Mouse (Mus musculus) embryonic facial prominence, embryonic 13.5 days (tissue): ENCODE measurements at regions not wholly inside any gene's neighbourhood (a gene's known extent, or its start where the extent isn't known, plus 50 kb on each side); places are given as distances from the start of the nearest gene placed in this dataset.
"Not testable (repeated sequence)": the region's sequence is repeated elsewhere in the genome, so short reads cannot be mapped to it uniquely, and the experiment has no call there.

Source experiments
- ATAC-seq: fragments of 200-750 bp; cut with Nextera tagmentation; 2 replicates; pipeline ENCODE4 v1.8.0; 2017; ENCODE audit warnings: low read depth; ENCODE audit not compliant: insufficient number of reproducible peaks, insufficient read depth, low FRiP score, low TSS enrichment
- H3K27ac ChIP-seq: fragments of 300-500 bp; sonication (generic); 2 replicates; pipeline ENCODE4 v1.5.1; 2015; ENCODE audit warnings: moderate library complexity, mild to moderate bottlenecking, inconsistent platforms
- H3K27me3 ChIP-seq: fragments of 300-500 bp; sonication (generic); 2 replicates; pipeline ENCODE4 v1.6.1; 2015; ENCODE audit warnings: mild to moderate bottlenecking, inconsistent platforms
- H3K36me3 ChIP-seq: fragments of 300-500 bp; sonication (generic); 2 replicates; pipeline ENCODE4 v1.6.1; 2015; ENCODE audit warnings: mild to moderate bottlenecking, inconsistent platforms
- H3K4me1 ChIP-seq: fragments of 300-500 bp; sonication (generic); 2 replicates; pipeline ENCODE4 v1.6.1; 2015; ENCODE audit warnings: inconsistent platforms
- H3K4me2 ChIP-seq: fragments of 300-500 bp; sonication (generic); 2 replicates; pipeline ENCODE4 v1.6.1; 2015; ENCODE audit warnings: moderate library complexity, mild to moderate bottlenecking, inconsistent platforms
- H3K4me3 ChIP-seq: fragments of 300-500 bp; sonication (generic); 2 replicates; pipeline ENCODE4 v1.5.1; 2015; ENCODE audit warnings: mild to moderate bottlenecking, inconsistent platforms
- H3K9ac ChIP-seq: fragments of 300-500 bp; sonication (generic); 2 replicates; pipeline ENCODE4 v1.6.1; 2015; ENCODE audit warnings: mild to moderate bottlenecking, inconsistent platforms
- H3K9me3 ChIP-seq: fragments of 300-500 bp; sonication (generic); 2 replicates; pipeline ENCODE4 v1.6.1; 2016; ENCODE audit warnings: inconsistent platforms
- WGBS: fragments of 180-500 bp; shearing (Covaris S2); methylation state at CpG from one replicate; pipeline ENCODE4 v1.1.7; 2015; ENCODE audit warnings: mixed read lengths; 5-methylcytosine and 5-hydroxymethylcytosine counted together

DNA sequence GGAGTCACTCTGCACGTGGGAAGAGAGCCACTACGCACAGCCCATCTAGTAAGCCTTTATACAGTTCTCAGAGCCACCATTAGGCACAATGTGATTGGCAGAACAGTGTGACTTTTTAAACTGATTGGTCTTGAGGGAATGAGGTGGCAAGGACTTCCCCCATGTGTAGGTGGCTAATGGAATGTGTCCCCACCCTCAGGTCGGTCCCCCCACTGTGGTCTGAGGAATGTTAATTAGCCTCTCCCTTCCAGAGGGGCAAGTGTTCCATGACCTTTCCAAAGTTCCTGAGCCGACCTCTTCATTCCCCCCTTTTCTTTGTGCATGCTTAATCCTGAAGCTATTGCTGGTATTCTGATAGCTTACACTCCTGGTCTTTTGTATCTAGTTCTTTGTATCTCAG, 87.2 kb upstream of the Dars start:
- no peak overlapping the region for H3K4me3 ChIP-seq
- no peaks in the 10 kb centered on the region for H3K9me3 ChIP-seq
- no peak overlapping the region for H3K9ac ChIP-seq
- H3K27ac ChIP-seq, result no peak overlapping the region
- ATAC-seq, result no peak
- no peaks in the 10 kb centered on the region for H3K36me3 ChIP-seq
- H3K4me2 ChIP-seq, result no peak overlapping the region
- whole genome bisulfite sequencing, result 52% methylated on average over 4 of the region's 4 CpGs
- H3K4me1 ChIP-seq, result no peaks in the 10 kb centered on the region
- no peaks in the 10 kb centered on the region for H3K27me3 ChIP-seq

DNA sequence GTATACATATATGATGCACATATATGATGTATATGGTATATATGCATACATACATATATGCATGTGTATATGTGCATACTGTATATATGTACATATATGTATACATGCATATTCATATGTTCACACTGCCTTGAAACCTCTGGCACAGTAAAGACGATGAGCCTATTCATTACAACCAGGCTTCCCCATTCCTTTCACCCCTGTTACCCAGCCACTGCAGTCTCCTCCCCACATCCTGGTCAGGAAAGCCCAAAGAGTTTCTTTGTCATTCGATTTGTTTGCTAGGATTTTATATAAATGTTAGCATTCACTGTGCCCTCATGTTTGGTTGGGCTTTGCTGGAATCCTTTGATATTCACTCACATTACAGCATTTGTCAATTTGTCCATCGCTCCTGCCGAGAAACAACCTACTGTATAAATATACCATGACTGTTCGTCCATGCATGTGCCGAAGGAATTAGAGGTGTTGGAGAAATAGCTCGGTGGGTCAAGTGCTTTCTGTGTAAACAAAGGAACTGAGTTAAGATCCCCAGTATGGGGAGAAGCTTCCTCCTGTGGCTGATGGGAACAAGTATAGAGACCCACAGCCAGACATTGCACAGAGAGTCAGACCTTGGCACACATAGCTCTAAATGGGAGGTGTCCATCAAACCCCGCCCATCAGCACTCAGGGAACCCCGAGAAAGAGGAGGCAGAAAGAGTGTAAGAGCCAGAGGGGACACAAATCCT, 81.0 kb upstream of the Dars start:
- ATAC-seq, result no peak
- Histone ChIP-seq H3K36me3 (no peaks in the 10 kb centered on the region), H3K27ac (no peak overlapping the region), H3K4me2 (no peak overlapping the region), H3K9ac (no peak overlapping the region), H3K4me1 (no peaks in the 10 kb centered on the region), H3K9me3 (no peaks in the 10 kb centered on the region), H3K27me3 (no peaks in the 10 kb centered on the region), H3K4me3 (no peak overlapping the region)
- WGBS, result 62% methylated on average over 9 of the region's 9 CpGs

DNA sequence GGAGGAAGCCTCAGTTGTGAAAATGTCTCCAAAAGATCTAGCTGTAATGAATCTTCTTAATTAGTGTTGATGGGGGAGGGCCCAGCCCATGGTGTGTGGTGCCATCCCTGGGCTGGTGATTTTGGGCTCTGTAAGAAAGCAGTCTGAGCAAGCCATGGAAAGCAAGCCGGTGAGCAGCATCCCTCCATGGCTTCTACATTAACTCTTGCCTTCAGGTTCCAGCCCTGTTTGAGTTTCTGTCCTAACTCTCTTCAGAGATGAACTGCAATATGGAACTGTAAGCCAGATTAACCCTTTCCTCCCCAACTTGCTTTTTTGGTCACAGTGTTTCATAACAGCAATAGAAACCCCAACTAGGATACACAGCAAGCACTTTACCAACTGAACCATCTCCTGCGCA, 75.1 kb upstream of the Dars start:
- 94% methylated on average over 2 of the region's 2 CpGs for WGBS
- H3K4me2 ChIP-seq, result no peak overlapping the region
- H3K36me3 ChIP-seq, result no peaks in the 10 kb centered on the region
- no peaks in the 10 kb centered on the region for H3K4me1 ChIP-seq
- H3K27me3 ChIP-seq, result no peaks in the 10 kb centered on the region
- H3K9ac ChIP-seq, result no peak overlapping the region
- no peak overlapping the region for H3K27ac ChIP-seq
- H3K9me3 ChIP-seq, result no peaks in the 10 kb centered on the region
- ATAC-seq, result no peak
- no peak overlapping the region for H3K4me3 ChIP-seq

DNA sequence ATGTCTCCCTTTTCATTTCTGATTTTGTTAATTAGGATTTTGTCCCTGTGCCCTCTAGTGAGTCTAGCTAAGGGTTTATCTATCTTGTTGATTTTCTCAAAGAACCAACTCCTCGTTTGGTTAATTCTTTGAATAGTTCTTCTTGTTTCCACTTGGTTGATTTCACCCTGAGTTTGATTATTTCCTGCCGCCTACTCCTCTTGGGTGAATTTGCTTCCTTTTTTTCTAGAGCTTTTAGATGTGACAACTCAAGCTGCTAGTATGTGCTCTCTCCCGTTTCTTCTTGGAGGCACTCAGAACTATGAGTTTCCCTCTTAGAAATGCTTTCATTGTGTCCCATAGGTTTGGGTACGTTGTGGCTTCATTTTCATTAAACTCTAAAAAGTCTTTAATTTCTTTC, 70.0 kb upstream of the Dars start:
- H3K36me3 ChIP-seq, H3K4me1 ChIP-seq, H3K4me3 ChIP-seq, H3K9me3 ChIP-seq, H3K27ac ChIP-seq, H3K9ac ChIP-seq, H3K27me3 ChIP-seq, H3K4me2 ChIP-seq, ATAC-seq: not testable (repeated sequence)
- 75% methylated on average over 4 of the region's 4 CpGs for WGBS

DNA sequence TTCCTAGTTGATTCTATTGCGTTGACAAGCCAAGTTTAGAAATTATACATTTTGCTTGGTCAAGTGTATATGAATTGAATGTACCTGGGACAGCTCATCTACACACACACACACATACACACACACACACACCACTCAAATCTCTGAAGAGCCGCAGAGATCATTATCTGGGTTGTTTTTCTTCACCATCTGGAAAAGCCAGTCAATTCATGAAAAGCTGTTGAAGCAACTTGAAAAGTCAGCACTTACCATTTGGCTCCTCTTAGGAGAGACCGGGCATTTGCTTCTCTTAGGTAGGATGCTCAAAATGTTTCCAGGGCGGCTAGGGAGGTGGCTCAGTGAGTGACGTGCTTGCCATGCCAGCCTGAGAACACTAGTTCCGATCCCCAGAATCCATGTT, 61.2 kb upstream of the Dars start:
- H3K27me3 ChIP-seq, result no peaks in the 10 kb centered on the region
- WGBS, result 81% methylated on average over 6 of the region's 6 CpGs

DNA sequence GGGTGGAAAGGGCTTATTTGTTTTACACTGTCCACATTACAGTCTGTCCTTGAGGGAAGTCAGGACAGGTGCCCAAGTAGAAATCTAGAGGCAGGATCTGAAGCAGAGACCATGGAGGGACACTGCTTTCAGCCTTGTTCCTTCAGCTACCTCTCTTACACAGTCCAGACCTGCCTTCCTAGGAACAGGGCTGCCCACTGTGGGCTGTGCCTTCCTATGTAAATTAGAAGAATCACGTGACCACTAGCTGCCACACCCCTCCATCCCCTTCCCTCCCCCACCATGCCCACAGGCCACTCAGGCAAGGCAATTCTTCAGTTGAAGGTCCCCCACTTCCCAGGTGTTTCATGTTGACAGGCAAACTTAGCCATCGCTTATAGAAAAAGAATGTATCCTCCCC, 60.5 kb upstream of the Dars start:
- no peak overlapping the region for H3K27ac ChIP-seq
- no peak overlapping the region for H3K4me3 ChIP-seq
- H3K4me2 ChIP-seq, result no peak overlapping the region
- no peaks in the 10 kb centered on the region for H3K9me3 ChIP-seq
- no peak overlapping the region for H3K9ac ChIP-seq
- ATAC-seq, result no peak
- H3K27me3 ChIP-seq, result no peaks in the 10 kb centered on the region
- peaks cover 4% of the 10 kb centered on the region for H3K4me1 ChIP-seq
- H3K36me3 ChIP-seq, result no peaks in the 10 kb centered on the region
- 77% methylated on average over 2 of the region's 2 CpGs for WGBS

More for the DNA sequence above, 61.2 kb upstream of the Dars start:
- Histone ChIP-seq H3K9me3 (no peaks in the 10 kb centered on the region), H3K9ac (no peak overlapping the region), H3K36me3 (no peaks in the 10 kb centered on the region), H3K4me2 (no peak overlapping the region), H3K4me3 (no peak overlapping the region), H3K4me1 (no peaks in the 10 kb centered on the region), H3K27ac (no peak overlapping the region)
- ATAC-seq, result no peak

DNA sequence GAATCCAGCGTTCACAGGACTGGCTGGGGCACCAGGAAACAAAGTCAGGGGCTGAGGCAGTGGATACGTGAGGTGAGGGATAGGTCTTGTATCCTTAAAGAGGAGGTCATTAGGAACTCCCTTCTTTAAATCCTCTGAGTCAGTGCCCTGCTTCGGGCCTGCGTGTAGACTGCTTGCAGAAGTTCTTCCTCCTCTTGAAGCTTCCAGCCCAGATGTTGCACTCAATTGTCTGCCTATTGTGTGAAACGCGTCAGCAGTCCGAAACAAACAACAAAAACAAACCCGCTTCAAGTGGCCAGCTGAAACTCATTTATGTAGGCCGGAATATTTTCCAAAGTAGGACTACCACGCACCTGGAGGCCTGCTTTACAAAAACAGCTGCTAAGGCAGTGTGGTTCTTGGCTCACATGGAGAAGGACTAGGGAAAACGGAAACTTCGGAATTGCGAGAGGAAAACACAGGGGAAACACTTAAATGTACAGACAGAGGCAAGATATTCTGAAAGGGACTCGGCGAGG, 55.6 kb upstream of the Dars start:
- peak overlapping the region; percentile 53; the same call in 1 of the 2 replicates for H3K9ac ChIP-seq
- peak overlapping the region; percentile 69 for H3K4me2 ChIP-seq
- H3K36me3 ChIP-seq, result no peaks in the 10 kb centered on the region
- H3K27me3 ChIP-seq, result no peaks in the 10 kb centered on the region; the same call in 1 of the 2 replicates
- 15% methylated on average over 15 of the region's 15 CpGs for WGBS
- ATAC-seq, result 0 out of 2 replicates have a peak, but pooled peaks have one; percentile 62
- H3K4me3 ChIP-seq, result peak overlapping the region; percentile 41
- 0 out of 2 replicates have a peak overlapping the region, but pooled peaks have one; percentile 55 for H3K27ac ChIP-seq
- no peaks in the 10 kb centered on the region for H3K9me3 ChIP-seq
- peaks cover 12% of the 10 kb centered on the region for H3K4me1 ChIP-seq

DNA sequence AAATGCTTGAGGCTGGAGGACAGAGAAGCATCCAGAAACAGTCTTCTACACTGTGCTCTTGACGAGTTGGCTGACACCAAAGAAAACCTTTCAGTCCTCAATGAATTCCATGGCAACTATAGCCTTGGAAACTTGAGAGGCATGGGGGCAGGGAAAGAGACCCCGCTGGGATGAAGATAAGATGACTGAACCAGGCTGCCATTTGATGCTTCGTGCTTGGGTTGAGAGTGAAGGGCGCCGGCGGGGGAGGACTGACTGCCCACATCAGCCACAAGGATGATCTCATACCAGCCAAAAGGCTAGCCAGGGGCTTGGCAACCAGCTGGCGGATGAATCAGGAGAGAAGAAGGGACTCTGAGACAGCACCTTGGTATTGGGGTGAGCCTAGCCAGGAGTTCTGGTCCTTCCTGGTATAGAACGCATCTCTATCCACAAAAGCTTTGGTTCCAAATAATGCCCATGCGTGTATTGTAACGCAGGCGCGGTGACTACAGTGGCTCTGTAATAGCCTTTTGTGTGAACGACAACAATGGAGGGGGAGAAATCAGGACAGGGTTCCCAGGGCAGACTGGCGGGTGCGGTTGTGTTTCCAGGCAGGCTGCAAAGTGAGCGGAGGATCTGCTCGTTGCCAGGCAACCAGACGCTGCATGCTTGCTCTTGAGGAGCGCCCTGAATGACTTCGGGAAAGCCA, 55.0 kb upstream of the Dars start:
- 0 out of 2 replicates have a peak overlapping the region, but pooled peaks have one; percentile 55 for H3K27ac ChIP-seq
- under 1% methylated on average over 20 of the region's 20 CpGs for WGBS
- H3K36me3 ChIP-seq, result no peaks in the 10 kb centered on the region
- no peaks in the 10 kb centered on the region; the same call in 1 of the 2 replicates for H3K27me3 ChIP-seq
- H3K4me1 ChIP-seq, result peaks cover 12% of the 10 kb centered on the region
- ATAC-seq, result peak; percentile 59
- H3K9me3 ChIP-seq, result no peaks in the 10 kb centered on the region
- H3K4me3 ChIP-seq, result peak overlapping the region; percentile 41
- peak overlapping the region; percentile 69 for H3K4me2 ChIP-seq
- H3K9ac ChIP-seq, result peak overlapping the region; percentile 53; the same call in 1 of the 2 replicates

DNA sequence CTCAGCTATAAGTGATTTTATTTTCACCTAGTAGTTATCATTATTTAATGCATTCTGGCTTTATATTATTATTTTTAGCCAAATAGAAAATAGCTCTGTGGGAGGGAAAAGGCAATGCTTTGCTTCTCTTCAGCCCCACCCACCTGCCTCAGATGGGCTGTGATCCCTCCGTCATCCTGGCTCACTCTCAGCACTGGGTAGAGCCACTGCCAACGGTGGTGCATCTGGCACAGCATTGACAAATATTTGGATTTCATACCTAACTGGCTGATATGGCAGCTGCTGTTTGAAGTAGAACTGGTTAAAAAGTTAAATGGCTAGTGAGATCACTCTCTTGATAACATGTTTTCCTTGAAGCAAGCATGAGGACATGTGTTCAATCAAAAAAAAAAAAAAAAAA, 53.6 kb upstream of the Dars start:
- no peak overlapping the region for H3K4me2 ChIP-seq
- no peak for ATAC-seq

DNA sequence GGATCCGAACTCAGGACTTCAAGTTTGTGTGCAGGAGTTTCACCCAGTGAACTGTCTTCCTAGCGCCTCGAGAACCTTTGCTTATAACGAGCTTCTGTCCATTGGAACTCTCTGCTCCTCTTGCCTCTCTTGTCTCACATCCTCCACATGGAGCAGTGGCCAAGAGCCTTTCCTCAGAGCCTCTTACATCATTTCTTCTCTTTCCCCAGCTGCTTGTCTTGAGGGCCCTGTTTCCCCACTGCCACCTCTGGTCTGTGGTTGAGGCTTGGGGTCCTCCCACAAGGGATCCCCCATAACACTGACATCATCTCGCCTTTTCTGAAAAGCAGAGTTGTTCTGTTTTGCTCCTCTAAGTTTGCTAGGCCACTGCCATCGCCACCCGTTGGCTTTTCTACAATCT, 51.9 kb upstream of the Dars start:
- H3K36me3 ChIP-seq, result no peaks in the 10 kb centered on the region
- H3K9me3 ChIP-seq, result no peaks in the 10 kb centered on the region
- H3K9ac ChIP-seq, result no peak overlapping the region
- 90% methylated on average over 7 of the region's 7 CpGs for WGBS
- H3K4me3 ChIP-seq, result no peak overlapping the region
- H3K27ac ChIP-seq, result no peak overlapping the region
- no peaks in the 10 kb centered on the region; the same call in 1 of the 2 replicates for H3K27me3 ChIP-seq
- H3K4me2 ChIP-seq, result no peak overlapping the region
- no peak for ATAC-seq
- peaks cover 12% of the 10 kb centered on the region for H3K4me1 ChIP-seq

More for the DNA sequence above, 53.6 kb upstream of the Dars start:
- Histone ChIP-seq H3K27ac (no peak overlapping the region), H3K4me3 (no peak overlapping the region), H3K4me1 (peaks cover 12% of the 10 kb centered on the region), H3K36me3 (no peaks in the 10 kb centered on the region), H3K27me3 (no peaks in the 10 kb centered on the region; the same call in 1 of the 2 replicates), H3K9me3 (no peaks in the 10 kb centered on the region), H3K9ac (no peak overlapping the region)
- WGBS, result 56% methylated on average over 2 of the region's 2 CpGs
